Mouse (Mus musculus) frontal cortex, adult 2 months (tissue): Measurements from ENCODE around the gene Emx1. TPM values are rescaled to one million over a fixed set of nuclear protein-coding genes. Genes with fewer than 3 reads are reported as not detected.
A peak's percentile ranks its signal among the peaks of the same experiment; 100 is the strongest.

Source experiments
- DNase-seq, 2 experiments: peaks; one replicate each; pipeline ENCODE4 v3.0.0; 2022; ENCODE audit warnings: low spot score in 1 of 2; ENCODE audit errors: extremely low spot score in 1 of 2
- polyA plus RNA-seq: library from polyadenylated mRNA; depleted of rRNA; stranded (reverse); fragments of >200 nt; gene quantifications from 2 replicates; pipeline ENCODE4 v1.2.3, GENCODE M21; 2012; rRNA removed

Gene Emx1
- polyA plus RNA-seq, 1 experiment = 25.4 TPM

- no peak for DNase-seq
Measured at GRCm38 (mm10) chr6:85224442-85224891, 37.2 kb downstream of the Emx1 start.

GRCm38 (mm10) chr6:85226570-85226969, 39.3 kb downstream of the Emx1 start:
- no peak for DNase-seq

GRCm38 (mm10) chr6:85227520-85227919, 40.3 kb downstream of the Emx1 start:
- DNase-seq = no peak

GRCm38 (mm10) chr6:85230762-85231161, 43.5 kb downstream of the Emx1 start:
- DNase-seq = no peak

- peak in 1 of 2 experiments; percentile 55 for DNase-seq
Measured at GRCm38 (mm10) chr6:85231469-85231868, 44.2 kb downstream of the Emx1 start.

GRCm38 (mm10) chr6:85232045-85232444, 44.8 kb downstream of the Emx1 start:
- DNase-seq = no peak

- no peak for DNase-seq
Measured at GRCm38 (mm10) chr6:85232836-85233623, 45.8 kb downstream of the Emx1 start.

GRCm38 (mm10) chr6:85234796-85235195, 47.6 kb downstream of the Emx1 start:
- DNase-seq = no peak

- peak in 1 of 2 experiments; percentile 67 for DNase-seq
Measured at GRCm38 (mm10) chr6:85237001-85237400, 49.8 kb downstream of the Emx1 start.

GRCm38 (mm10) chr6:85237595-85238337, 50.5 kb downstream of the Emx1 start:
- DNase-seq = no peak

- DNase-seq = peak in 1 of 2 experiments; percentile 69
Measured at GRCm38 (mm10) chr6:85239044-85239489, 51.8 kb downstream of the Emx1 start.

- no peak for DNase-seq
Measured at GRCm38 (mm10) chr6:85249821-85250220, 62.6 kb downstream of the Emx1 start.

GRCm38 (mm10) chr6:85250811-85251241, 63.6 kb downstream of the Emx1 start:
- no peak for DNase-seq

GRCm38 (mm10) chr6:85252251-85253058, 65.2 kb downstream of the Emx1 start:
- DNase-seq = peak in 1 of 2 experiments; percentile 45

GRCm38 (mm10) chr6:85253275-85253674, 66.0 kb downstream of the Emx1 start:
- no peak for DNase-seq

Other genes with a start within 250 kb of the Emx1 start
- gene Exoc6b, start 117.9 kb upstream of the Emx1 start, polyA plus RNA-seq = 30.1 and 31.2 TPM in 2 replicates
- gene Spr, start 49.7 kb upstream of the Emx1 start, polyA plus RNA-seq = 14.5 and 17.8 TPM in 2 replicates
- gene Sfxn5, start 146.0 kb downstream of the Emx1 start, polyA plus RNA-seq = 137 and 156 TPM in 2 replicates
- 34.1 and 35.7 TPM in 2 replicates for gene Rab11fip5, start 187.2 kb downstream of the Emx1 start, polyA plus RNA-seq
- gene Noto, start 236.4 kb downstream of the Emx1 start, polyA plus RNA-seq = not detected in 2 replicates
- gene Smyd5, start 244.6 kb downstream of the Emx1 start, polyA plus RNA-seq = 62.9 and 70.6 TPM in 2 replicates